Mouse (Mus musculus): ENCODE measurements around the gene Grid1. TPM values are rescaled to one million over a fixed set of nuclear protein-coding genes. Genes with fewer than 3 reads are reported as not detected.

Grid1 gene
- polyA plus RNA-seq, 1 experiment: not detected

GRCm38 (mm10) chr14:35030271-35030670 is 210.4 kb downstream of the Grid1 start:
- no peak for TF ChIP-seq POLR2A (IDR thresholded peaks at IDR 0.05; ENCODE audit: low read depth, low read length)
- no peak for TF ChIP-seq CTCF (IDR thresholded peaks at IDR 0.05; ENCODE audit: borderline replicate concordance, insufficient read depth, low read length)
- Histone ChIP-seq H3K4me1 (ENCODE audit: control insufficient read depth, insufficient read depth, low read length) (no peaks in the 10 kb centered on the region), H3K4me3 (ENCODE audit: insufficient read depth, low read length) (no peak overlapping the region), H3K27ac (ENCODE audit: insufficient read depth, low read length) (no peak overlapping the region)

- no peak overlapping the region for H3K4me3 ChIP-seq (ENCODE audit: insufficient read depth, low read length)
- TF ChIP-seq CTCF (IDR thresholded peaks at IDR 0.05; ENCODE audit: borderline replicate concordance, insufficient read depth, low read length) (no peak), POLR2A (IDR thresholded peaks at IDR 0.05; ENCODE audit: low read depth, low read length) (no peak)
- no peak overlapping the region for H3K27ac ChIP-seq (ENCODE audit: insufficient read depth, low read length)
- no peaks in the 10 kb centered on the region for H3K4me1 ChIP-seq (ENCODE audit: control insufficient read depth, insufficient read depth, low read length)
Measured at GRCm38 (mm10) chr14:35032283-35032682, 212.4 kb downstream of the Grid1 start.

GRCm38 (mm10) chr14:35044268-35044667 is 224.4 kb downstream of the Grid1 start:
- Histone ChIP-seq H3K4me1 (ENCODE audit: control insufficient read depth, insufficient read depth, low read length) (no peaks in the 10 kb centered on the region), H3K27ac (ENCODE audit: insufficient read depth, low read length) (no peak overlapping the region), H3K4me3 (ENCODE audit: insufficient read depth, low read length) (no peak overlapping the region)
- TF ChIP-seq POLR2A (IDR thresholded peaks at IDR 0.05; ENCODE audit: low read depth, low read length) (no peak), CTCF (IDR thresholded peaks at IDR 0.05; ENCODE audit: borderline replicate concordance, insufficient read depth, low read length) (no peak)

- TF ChIP-seq CTCF (IDR thresholded peaks at IDR 0.05; ENCODE audit: borderline replicate concordance, insufficient read depth, low read length) (no peak), POLR2A (IDR thresholded peaks at IDR 0.05; ENCODE audit: low read depth, low read length) (no peak)
- H3K4me3 ChIP-seq (ENCODE audit: insufficient read depth, low read length): no peak overlapping the region
- no peaks in the 10 kb centered on the region for H3K4me1 ChIP-seq (ENCODE audit: control insufficient read depth, insufficient read depth, low read length)
- no peak overlapping the region for H3K27ac ChIP-seq (ENCODE audit: insufficient read depth, low read length)
Measured at GRCm38 (mm10) chr14:35044918-35045698, 225.2 kb downstream of the Grid1 start.

- H3K4me1 ChIP-seq (ENCODE audit: control insufficient read depth, insufficient read depth, low read length): no peaks in the 10 kb centered on the region
- no peak for TF ChIP-seq CTCF (IDR thresholded peaks at IDR 0.05; ENCODE audit: borderline replicate concordance, insufficient read depth, low read length)
- H3K27ac ChIP-seq (ENCODE audit: insufficient read depth, low read length): no peak overlapping the region
- H3K4me3 ChIP-seq (ENCODE audit: insufficient read depth, low read length): no peak overlapping the region
Measured at GRCm38 (mm10) chr14:35049231-35049630, 229.3 kb downstream of the Grid1 start.

- H3K4me3 ChIP-seq (ENCODE audit: insufficient read depth, low read length): no peak overlapping the region
- H3K4me1 ChIP-seq (ENCODE audit: control insufficient read depth, insufficient read depth, low read length): no peaks in the 10 kb centered on the region
- no peak overlapping the region for H3K27ac ChIP-seq (ENCODE audit: insufficient read depth, low read length)
- TF ChIP-seq CTCF (IDR thresholded peaks at IDR 0.05; ENCODE audit: borderline replicate concordance, insufficient read depth, low read length) (no peak), POLR2A (IDR thresholded peaks at IDR 0.05; ENCODE audit: low read depth, low read length) (no peak)
Measured at GRCm38 (mm10) chr14:35054139-35054538, 234.2 kb downstream of the Grid1 start.

GRCm38 (mm10) chr14:35074636-35075035 is 254.7 kb downstream of the Grid1 start:
- no peaks in the 10 kb centered on the region for H3K4me1 ChIP-seq (ENCODE audit: control insufficient read depth, insufficient read depth, low read length)

GRCm38 (mm10) chr14:35079954-35080353 is 260.0 kb downstream of the Grid1 start:
- H3K4me1 ChIP-seq (ENCODE audit: control insufficient read depth, insufficient read depth, low read length): no peaks in the 10 kb centered on the region
- TF ChIP-seq CTCF (IDR thresholded peaks at IDR 0.05; ENCODE audit: borderline replicate concordance, insufficient read depth, low read length) (no peak), POLR2A (IDR thresholded peaks at IDR 0.05; ENCODE audit: low read depth, low read length) (no peak)
- H3K27ac ChIP-seq (ENCODE audit: insufficient read depth, low read length): no peak overlapping the region
- no peak overlapping the region for H3K4me3 ChIP-seq (ENCODE audit: insufficient read depth, low read length)

More at GRCm38 (mm10) chr14:35074636-35075035, 254.7 kb downstream of the Grid1 start:
- no peak overlapping the region for H3K4me3 ChIP-seq (ENCODE audit: insufficient read depth, low read length)
- TF ChIP-seq CTCF (IDR thresholded peaks at IDR 0.05; ENCODE audit: borderline replicate concordance, insufficient read depth, low read length) (no peak), POLR2A (IDR thresholded peaks at IDR 0.05; ENCODE audit: low read depth, low read length) (no peak)
- no peak overlapping the region for H3K27ac ChIP-seq (ENCODE audit: insufficient read depth, low read length)

GRCm38 (mm10) chr14:35092646-35093045 is 272.7 kb downstream of the Grid1 start:
- no peaks in the 10 kb centered on the region for H3K4me1 ChIP-seq (ENCODE audit: control insufficient read depth, insufficient read depth, low read length)
- no peak overlapping the region for H3K4me3 ChIP-seq (ENCODE audit: insufficient read depth, low read length)
- H3K27ac ChIP-seq (ENCODE audit: insufficient read depth, low read length): no peak overlapping the region
- TF ChIP-seq CTCF (IDR thresholded peaks at IDR 0.05; ENCODE audit: borderline replicate concordance, insufficient read depth, low read length): no peak
- no peak for TF ChIP-seq POLR2A (IDR thresholded peaks at IDR 0.05; ENCODE audit: low read depth, low read length)

GRCm38 (mm10) chr14:35093561-35094186 is 273.8 kb downstream of the Grid1 start:
- Histone ChIP-seq H3K27ac (ENCODE audit: insufficient read depth, low read length) (no peak overlapping the region), H3K4me1 (ENCODE audit: control insufficient read depth, insufficient read depth, low read length) (no peaks in the 10 kb centered on the region)

More at GRCm38 (mm10) chr14:35093561-35094186, 273.8 kb downstream of the Grid1 start:
- TF ChIP-seq CTCF (IDR thresholded peaks at IDR 0.05; ENCODE audit: borderline replicate concordance, insufficient read depth, low read length): no peak
- H3K4me3 ChIP-seq (ENCODE audit: insufficient read depth, low read length): no peak overlapping the region

Data from embryonic fibroblast, embryonic 13.5 days (primary cell).